Mouse (Mus musculus): ENCODE results near the gene Utrn.

DNA sequence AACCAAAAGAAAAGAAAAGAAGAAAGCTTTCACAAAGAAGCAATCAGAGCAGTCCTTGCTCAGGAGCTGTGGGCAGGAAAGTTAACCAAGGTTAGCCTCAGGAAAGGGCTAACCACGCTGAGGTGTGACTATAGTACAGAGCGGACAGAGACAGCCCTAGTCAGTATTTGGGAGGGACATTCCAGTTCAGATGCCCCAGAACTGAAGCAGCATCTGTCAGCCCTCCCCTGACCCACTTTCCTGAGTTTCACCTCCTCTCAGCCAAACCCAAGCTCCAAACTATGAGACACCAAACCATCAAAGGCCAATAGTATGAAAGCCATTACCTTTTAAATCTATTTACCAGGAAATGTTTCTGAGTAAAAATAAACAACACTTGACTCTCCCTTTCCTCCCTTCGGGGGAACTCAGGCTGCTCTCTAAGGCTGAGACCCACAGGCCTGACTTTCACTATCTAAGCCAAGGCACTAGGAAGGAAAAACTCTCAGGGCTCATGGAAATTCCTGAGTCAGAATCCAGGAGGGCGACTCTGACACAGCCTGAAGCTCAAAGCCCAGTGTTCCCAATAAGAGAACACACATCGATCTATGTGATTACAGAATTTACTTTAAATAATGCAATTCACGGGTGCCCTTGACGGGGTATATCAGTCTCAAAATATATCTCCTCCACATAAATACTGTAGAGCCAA is 18.2 kb downstream of the Utrn start:
- TF ChIP-seq EP300 (IDR thresholded peaks at IDR 0.05) (no peak), CTCF (IDR thresholded peaks at IDR 0.05) (no peak)

Data from lung, postnatal 0 days (tissue).